Mouse (Mus musculus): Measurements from ENCODE around the gene Ctf2. TPM values are rescaled to one million over a fixed set of nuclear protein-coding genes. Genes with fewer than 3 reads are reported as not detected.

Gene Ctf2
- total and polyA plus RNA-seq, 3 experiments = 0.36 TPM; not detected in 2

- Histone ChIP-seq H3K27me3 (replicated peaks) (peaks cover 6% of the 10 kb centered on the region), H3K4me3 (replicated peaks in 1 of 3; ENCODE audit: low read depth in 2 of 3, low read length in 2 of 3, poor library complexity in 1 of 3) (no peak overlapping the region), H3K4me1 (ENCODE audit: control insufficient read depth in 1 of 2, insufficient read depth in 2 of 2) (no peaks in the 10 kb centered on the region), H3K9me3 (replicated peaks; ENCODE audit: low read length) (no peaks in the 10 kb centered on the region), H3K27ac (ENCODE audit: insufficient read depth, low read depth) (no peak overlapping the region), H3K36me3 (replicated peaks in 1 of 2; ENCODE audit: control insufficient read depth in 1 of 2, insufficient read depth in 1 of 2, low read length in 1 of 2) (no peaks in the 10 kb centered on the region), H3K4me2 (ENCODE audit: insufficient read depth, low read depth, poor library complexity, severe bottlenecking) (no peak overlapping the region), H3K79me2 (replicated peaks; ENCODE audit: control insufficient read depth, extremely low read depth, insufficient read depth, poor library complexity, severe bottlenecking) (no peaks in the 10 kb centered on the region), H3K9ac (ENCODE audit: insufficient read depth, low read depth) (no peak overlapping the region)
- in situ Hi-C loops (cut with MboI; ENCODE audit: low pct_ligation_motif_present, low pct_unique_long_range_greater_than_20kb, low sequenced_read_pairs) (no loop called here), dilution Hi-C loops (cut with MboI; ENCODE audit: extremely low pct_ligation_motif_present, extremely low pct_unique_long_range_greater_than_20kb, low sequenced_read_pairs) (no loop called here)
- TF ChIP-seq E2F4 (IDR thresholded peaks at IDR 0.05; ENCODE audit: insufficient replicate concordance, low read depth, low read length) (no peak), HCFC1 (IDR thresholded peaks at IDR 0.05; ENCODE audit: low read depth, low read length) (no peak), USF1 (IDR thresholded peaks at IDR 0.05; ENCODE audit: low read depth, low read length) (no peak), SIN3A (IDR thresholded peaks at IDR 0.05; ENCODE audit: low read length) (no peak), PAX5 (IDR thresholded peaks at IDR 0.05; ENCODE audit: low read length) (no peak), MEF2A (IDR thresholded peaks at IDR 0.05; ENCODE audit: borderline replicate concordance, low read depth, low read length) (no peak), ZC3H11A (IDR thresholded peaks at IDR 0.05; ENCODE audit: low read depth, low read length) (no peak), CTCF (conservative IDR thresholded peaks at IDR 0.05 in 1 of 2, IDR thresholded peaks at IDR 0.05 in 1 of 2; ENCODE audit: low read depth in 2 of 2, low read length in 2 of 2) (no peak), CHD2 (IDR thresholded peaks at IDR 0.05; ENCODE audit: low read length) (no peak)
- DNase-seq (ENCODE audit: extremely low read depth) = no peak
These were observed 17.1 kb downstream of the Ctf2 start for GRCm38 (mm10) chr7:127714816-127715215.

DNA sequence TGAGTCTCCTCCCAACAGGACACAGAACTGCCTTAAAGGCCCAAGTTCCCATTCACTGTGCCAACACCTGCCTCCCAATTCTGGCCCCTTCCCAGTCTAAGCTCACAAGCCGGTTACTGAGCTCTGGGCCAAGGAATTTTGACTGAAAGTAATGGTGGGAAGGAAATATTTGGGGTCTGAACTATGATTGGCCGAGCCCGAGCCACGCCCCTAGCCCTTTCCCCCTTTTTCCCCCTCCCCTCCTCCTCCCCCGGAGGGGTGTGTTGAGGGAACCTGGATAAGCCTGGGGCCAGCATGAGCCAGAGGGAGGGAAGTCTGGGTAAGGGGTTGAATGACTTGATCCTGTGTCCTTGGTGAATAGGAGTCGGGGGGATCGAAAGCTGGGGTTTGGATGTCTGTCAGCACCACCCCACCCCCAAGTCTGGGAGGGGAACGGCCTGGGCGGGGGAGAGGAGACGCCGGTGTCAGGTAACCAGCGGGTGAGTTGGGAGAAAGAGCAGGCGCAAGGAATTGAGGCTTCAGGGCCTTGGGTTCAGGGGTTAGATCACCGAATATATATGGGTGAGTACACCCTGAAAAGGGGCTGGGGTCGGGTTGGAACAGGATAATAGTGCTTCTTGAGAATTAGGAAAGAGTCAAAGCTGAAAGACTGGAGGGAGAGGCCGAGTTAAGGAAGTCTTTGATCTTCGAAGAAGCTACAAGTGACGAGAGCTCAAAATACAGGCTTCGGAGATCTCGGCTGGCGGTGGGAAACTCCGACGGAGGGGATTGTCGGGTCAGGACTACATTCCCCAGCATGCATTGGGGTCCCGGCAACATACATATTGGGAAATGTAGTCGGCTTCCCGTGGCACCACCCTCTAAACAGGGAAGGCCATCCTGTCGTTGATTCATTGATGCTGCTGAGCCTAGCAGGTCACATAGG, 19.2 kb downstream of the Ctf2 start, which contains the start of gene Ctf1:
Ctf1 (plus strand) TSS at position 276 of the 925 bp plus-strand sequence.
- Histone ChIP-seq H3K9me3 (replicated peaks; ENCODE audit: low read length) (no peaks in the 10 kb centered on the region), H3K36me3 (replicated peaks in 1 of 2; ENCODE audit: control insufficient read depth in 1 of 2, insufficient read depth in 1 of 2, low read length in 1 of 2) (no peaks in the 10 kb centered on the region), H3K27me3 (replicated peaks) (peaks cover 6% of the 10 kb centered on the region), H3K79me2 (replicated peaks; ENCODE audit: control insufficient read depth, extremely low read depth, insufficient read depth, poor library complexity, severe bottlenecking) (no peaks in the 10 kb centered on the region), H3K4me1 (ENCODE audit: control insufficient read depth in 1 of 2, insufficient read depth in 2 of 2) (peaks cover 2 to 6% of the 10 kb centered on the region in 2 experiments; a peak in 2 of 4 replicates), H3K27ac (ENCODE audit: insufficient read depth, low read depth) (no peak within 1 kb of the TSS), H3K4me3 (replicated peaks in 1 of 3; ENCODE audit: low read depth in 2 of 3, low read length in 2 of 3, poor library complexity in 1 of 3) (no peak within 1 kb of the TSS), H3K9ac (ENCODE audit: insufficient read depth, low read depth) (no peak within 1 kb of the TSS), H3K4me2 (ENCODE audit: insufficient read depth, low read depth, poor library complexity, severe bottlenecking) (no peak within 1 kb of the TSS)
- dilution Hi-C loops (cut with MboI; ENCODE audit: extremely low pct_ligation_motif_present, extremely low pct_unique_long_range_greater_than_20kb, low sequenced_read_pairs) (no loop called here), in situ Hi-C loops (cut with MboI; ENCODE audit: low pct_ligation_motif_present, low pct_unique_long_range_greater_than_20kb, low sequenced_read_pairs) (no loop called here)
- TF ChIP-seq ZMIZ1 (IDR thresholded peaks at IDR 0.05; ENCODE audit: low read depth, low read length) = no peak
- TF ChIP-seq IRF4 (IDR thresholded peaks at IDR 0.05; ENCODE audit: low read depth, low read length) = no peak
- no peak for TF ChIP-seq E2F4 (IDR thresholded peaks at IDR 0.05; ENCODE audit: insufficient replicate concordance, low read depth, low read length)
- 0 out of 2 replicates have a peak, but pooled peaks have one; percentile 22 for TF ChIP-seq KAT2A (IDR thresholded peaks at IDR 0.05; ENCODE audit: insufficient replicate concordance, low read length)
- no peak for TF ChIP-seq NELFE (IDR thresholded peaks at IDR 0.05; ENCODE audit: low read depth, low read length)
- TF ChIP-seq SMC3 (IDR thresholded peaks at IDR 0.05; ENCODE audit: low read depth, low read length) = no peak
- no peak for TF ChIP-seq POLR2A (IDR thresholded peaks at IDR 0.05; ENCODE audit: low read depth, low read length)
- no peak for TF ChIP-seq RCOR1 (conservative IDR thresholded peaks at IDR 0.05; ENCODE audit: low read depth, low read length)
- TF ChIP-seq HCFC1 (IDR thresholded peaks at IDR 0.05; ENCODE audit: low read depth, low read length) = peak; percentile 77
- no peak for TF ChIP-seq CHD1 (IDR thresholded peaks at IDR 0.05; ENCODE audit: low read depth, low read length)
- no peak for TF ChIP-seq SIN3A (IDR thresholded peaks at IDR 0.05; ENCODE audit: low read length)
- DNase-seq (ENCODE audit: extremely low read depth) = no peak

Measured in CH12.LX (cell line).